Mouse (Mus musculus): Measurements from ENCODE around the gene Pwwp2b.

Pwwp2b gene

DNA sequence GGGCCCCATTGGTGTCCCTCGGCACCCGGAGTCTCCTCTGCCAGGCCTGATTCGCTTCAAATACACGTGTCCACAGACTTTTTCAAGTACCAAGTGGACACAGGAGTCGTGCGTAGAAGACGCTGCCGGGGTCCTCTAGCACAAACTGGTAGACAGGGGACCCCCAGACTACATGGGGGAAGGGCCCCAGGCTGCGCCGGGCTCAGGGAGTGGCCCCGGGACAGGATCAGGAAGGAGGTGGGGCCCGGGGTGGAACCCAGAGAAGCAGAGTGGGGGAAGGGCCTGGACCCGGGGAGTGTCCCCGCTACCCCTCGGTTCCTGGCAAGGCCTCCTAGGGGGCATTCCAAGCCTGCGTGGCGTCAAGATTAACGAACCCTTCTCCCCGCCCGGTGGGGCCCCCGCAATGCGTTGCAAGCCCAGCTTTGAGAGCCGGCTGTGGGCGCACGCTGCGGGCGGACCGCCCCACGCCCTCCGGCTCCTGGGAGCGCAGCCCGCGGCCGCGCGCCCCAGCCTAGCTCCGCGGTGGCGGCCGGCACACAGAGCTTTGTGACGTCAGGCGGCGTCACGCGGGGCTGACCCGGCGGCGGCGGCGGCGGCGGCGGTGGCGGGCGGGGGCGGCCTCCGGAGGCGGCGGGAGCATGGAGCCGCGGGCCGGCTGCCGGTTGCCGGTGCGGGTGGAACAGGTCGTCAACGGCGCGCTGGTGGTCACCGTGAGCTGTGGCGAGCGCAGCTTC is at the start of gene Pwwp2b:
TSS of gene Pwwp2b (plus strand) at position 602 of the 734 bp plus-strand sequence.
- no peak for TF ChIP-seq GATA4 (IDR thresholded peaks at IDR 0.05; ENCODE audit: insufficient replicate concordance, low read length)

DNA sequence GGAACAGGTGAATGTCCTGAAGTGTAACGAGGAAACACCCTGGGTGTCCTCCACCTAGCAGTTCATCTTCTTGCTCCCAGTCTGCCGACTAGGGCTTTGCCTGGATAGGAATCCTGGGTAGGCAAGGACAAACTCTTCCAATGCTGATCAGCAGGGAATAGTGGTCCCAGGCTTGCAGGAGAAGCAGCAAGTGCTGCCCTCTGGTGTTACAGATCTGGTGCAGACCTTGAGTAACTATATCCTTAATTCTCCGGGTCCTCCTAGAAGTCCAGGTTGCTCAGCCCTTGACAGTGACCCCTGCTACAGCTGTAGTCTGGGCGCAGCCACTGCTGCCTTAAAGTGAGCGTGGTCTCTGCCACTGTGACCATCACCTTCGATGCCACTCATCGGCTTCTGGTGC is 48.2 kb upstream of the Pwwp2b start:
- no peak for TF ChIP-seq GATA4 (IDR thresholded peaks at IDR 0.05; ENCODE audit: insufficient replicate concordance, low read length)

DNA sequence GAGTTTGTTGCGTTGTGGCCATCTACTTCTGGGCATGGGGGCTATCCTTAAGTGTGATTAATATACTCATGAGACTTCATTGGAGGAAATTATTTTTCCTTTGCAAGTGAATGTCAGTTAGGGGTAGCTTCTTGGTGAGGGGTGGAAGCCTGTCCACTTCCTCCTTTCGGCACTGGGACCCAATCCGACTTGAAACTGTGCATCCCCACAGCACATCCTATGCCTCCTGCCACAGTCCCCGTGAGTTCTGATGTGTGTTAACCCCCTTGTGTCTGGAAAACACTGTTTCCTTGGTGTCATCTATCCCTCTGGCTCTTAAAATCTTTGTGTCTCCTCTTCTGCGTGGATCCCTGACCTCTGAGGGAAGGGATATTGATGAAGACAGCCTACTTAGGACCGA is 47.1 kb upstream of the Pwwp2b start:
- no peak for TF ChIP-seq GATA4 (IDR thresholded peaks at IDR 0.05; ENCODE audit: insufficient replicate concordance, low read length)

DNA sequence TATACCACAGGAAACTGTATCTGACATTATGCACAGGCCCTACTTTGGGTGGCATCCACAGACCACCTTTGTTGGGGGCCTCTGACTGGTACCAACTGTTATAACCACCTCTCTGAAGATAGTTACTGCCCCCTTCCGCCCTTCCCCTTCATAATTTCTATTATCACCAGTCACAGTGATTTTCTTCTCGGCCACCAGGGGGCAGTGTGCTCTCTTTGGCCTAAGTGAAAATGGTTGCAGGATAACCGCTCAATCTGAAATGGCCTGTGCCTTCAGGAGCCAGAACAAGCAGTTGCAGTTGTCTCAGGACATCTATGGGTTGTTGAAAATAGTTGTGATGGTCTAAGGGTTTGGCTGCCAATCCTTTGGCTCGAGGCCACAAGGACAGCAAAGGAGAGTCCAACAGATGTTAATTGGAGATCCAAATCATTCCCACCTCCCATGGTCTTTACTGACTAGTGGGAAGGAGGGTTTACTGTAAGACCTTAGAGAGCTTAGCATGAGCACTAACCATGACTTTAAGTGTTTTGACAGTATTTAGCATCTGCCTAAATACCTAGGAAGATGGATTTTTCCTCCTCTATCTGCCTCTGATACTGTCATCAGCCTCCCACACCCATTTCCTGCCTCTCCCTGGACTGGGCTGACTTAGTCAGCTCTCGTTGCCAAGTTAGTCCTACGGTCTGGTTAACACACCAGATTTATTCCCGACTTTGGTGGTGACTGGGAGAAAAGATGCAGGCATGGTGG is 40.1 kb upstream of the Pwwp2b start:
- no peak for TF ChIP-seq GATA4 (IDR thresholded peaks at IDR 0.05; ENCODE audit: insufficient replicate concordance, low read length)

DNA sequence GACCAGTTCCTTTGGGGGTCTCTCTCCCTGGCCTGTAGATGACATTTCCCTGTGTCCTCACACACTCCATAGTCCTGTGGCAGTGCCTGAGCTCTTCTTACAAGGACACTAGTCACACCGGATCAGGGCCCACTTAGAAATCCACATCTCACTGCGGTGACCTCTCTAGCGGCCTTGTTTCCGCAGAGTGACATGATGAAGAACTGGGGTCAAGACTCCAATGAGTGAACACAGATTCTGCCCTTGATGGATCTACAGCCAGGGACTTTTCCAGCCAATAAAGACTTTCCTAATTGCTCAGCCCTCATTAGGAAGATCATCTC is 39.5 kb upstream of the Pwwp2b start:
- no peak for TF ChIP-seq GATA4 (IDR thresholded peaks at IDR 0.05; ENCODE audit: insufficient replicate concordance, low read length)

DNA sequence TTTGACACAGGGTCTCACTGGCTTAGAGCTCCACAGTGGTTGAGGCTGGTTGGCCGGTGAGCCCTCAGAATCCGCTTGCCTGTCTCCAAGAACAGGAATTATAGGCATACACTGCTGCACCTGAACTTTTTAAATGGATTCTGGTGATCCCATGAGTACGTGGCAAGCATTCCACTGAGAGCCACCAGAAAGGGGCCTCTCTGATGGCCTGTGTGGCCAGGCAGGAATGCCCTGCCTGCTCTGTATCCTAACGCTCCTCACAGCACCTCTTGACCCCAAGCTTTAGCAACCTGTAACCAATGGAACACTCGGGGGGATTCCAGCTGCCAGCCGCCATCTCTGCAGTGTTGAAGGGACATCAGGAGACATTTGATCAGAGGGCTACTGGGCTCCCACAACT is 36.5 kb upstream of the Pwwp2b start:
- TF ChIP-seq GATA4 (IDR thresholded peaks at IDR 0.05; ENCODE audit: insufficient replicate concordance, low read length) = no peak

DNA sequence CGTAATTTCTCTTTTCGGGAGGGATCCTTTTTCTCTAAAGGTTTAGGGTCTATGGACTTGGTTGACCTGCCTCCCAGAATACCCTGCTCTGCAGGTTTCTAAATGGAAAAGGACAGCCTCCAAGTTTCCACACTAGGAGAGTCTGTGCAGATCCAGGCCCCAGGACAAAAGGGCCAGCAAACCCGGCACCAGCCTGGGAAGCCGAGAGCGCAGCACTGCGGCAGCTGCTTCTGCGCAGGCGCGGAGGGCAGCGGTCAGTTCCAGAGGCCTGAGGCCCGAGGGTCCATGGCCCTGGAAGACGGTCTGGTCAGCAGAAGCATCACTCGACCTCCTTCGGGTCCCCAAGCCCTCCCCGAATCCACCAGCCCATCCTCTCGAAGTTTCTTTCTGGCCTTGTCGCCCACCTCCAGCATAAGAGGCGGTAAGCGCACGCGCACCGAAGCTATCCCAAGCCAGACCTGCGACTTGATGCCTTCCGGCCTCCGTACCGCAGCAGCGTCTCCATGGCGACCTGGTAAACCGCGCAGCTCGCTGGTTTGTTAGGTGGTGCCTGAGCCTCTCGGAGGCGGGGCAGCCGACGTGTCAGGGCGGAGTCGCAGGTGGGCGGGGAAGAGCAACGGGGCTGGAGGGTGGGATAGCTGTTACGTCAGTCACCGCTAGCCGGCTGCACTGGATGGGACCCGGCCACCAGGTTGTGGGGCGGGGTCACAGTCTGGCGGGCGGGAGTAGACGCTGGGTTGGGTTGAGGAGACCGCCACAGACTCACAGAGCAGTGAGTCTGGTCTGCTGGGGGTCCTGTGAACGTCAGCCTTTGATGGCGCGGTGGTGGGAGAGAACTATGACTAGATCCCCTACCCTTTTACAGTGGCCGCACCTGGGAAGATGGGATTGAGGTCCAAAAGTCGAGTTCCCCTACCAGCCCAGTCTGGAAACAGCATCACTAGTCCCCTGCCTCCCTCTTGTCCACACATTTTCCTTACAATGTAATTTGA is 35.2 kb upstream of the Pwwp2b start, which contains the start of the genes Lrrc27 and Stk32c:
TSS of gene Lrrc27 (plus strand) at position 235 of the 992 bp plus-strand sequence.
TSS of gene Stk32c (minus strand) at position 554 of the 992 bp plus-strand sequence.
- no peak for TF ChIP-seq GATA4 (IDR thresholded peaks at IDR 0.05; ENCODE audit: insufficient replicate concordance, low read length)

DNA sequence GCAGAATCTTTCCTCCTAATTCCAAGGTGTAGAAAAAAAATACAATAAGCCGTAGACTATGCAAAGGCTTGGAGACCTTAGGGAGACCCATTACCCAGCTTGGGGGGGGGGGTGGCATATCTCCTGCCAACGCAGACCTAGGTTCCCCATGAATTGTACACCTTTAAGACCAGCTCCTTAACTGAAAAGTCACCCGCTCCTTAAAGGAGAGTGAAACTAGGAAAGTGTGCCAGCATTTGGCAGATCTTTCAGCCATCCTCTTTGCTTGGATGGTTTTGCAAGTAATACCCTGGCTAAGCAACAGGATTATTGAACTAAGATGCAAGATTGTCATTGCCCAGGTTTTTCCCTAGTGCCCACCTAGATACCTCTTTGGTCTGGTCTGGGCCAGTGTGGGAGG is 34.5 kb upstream of the Pwwp2b start:
- TF ChIP-seq GATA4 (IDR thresholded peaks at IDR 0.05; ENCODE audit: insufficient replicate concordance, low read length) = no peak

DNA sequence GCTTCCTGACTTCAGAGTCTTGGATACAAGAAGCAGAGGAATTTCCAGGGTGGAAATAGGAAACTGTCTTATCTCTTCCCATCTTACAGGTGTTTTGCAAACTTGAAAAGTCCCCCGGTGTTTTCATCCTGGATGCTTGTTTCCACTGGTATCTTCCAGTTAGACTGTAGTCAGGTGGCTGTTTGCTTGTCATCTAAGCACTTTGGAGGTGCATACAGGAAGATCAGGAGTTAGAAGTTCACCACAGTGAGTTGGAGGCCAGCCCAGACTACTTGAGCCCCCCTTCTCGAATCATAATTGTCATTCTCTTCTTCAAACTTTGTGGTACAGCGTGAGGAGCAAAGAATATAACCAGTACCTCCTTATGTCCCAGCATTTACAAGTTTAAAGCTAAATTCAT is 34.1 kb upstream of the Pwwp2b start:
- TF ChIP-seq GATA4 (IDR thresholded peaks at IDR 0.05; ENCODE audit: insufficient replicate concordance, low read length) = no peak

DNA sequence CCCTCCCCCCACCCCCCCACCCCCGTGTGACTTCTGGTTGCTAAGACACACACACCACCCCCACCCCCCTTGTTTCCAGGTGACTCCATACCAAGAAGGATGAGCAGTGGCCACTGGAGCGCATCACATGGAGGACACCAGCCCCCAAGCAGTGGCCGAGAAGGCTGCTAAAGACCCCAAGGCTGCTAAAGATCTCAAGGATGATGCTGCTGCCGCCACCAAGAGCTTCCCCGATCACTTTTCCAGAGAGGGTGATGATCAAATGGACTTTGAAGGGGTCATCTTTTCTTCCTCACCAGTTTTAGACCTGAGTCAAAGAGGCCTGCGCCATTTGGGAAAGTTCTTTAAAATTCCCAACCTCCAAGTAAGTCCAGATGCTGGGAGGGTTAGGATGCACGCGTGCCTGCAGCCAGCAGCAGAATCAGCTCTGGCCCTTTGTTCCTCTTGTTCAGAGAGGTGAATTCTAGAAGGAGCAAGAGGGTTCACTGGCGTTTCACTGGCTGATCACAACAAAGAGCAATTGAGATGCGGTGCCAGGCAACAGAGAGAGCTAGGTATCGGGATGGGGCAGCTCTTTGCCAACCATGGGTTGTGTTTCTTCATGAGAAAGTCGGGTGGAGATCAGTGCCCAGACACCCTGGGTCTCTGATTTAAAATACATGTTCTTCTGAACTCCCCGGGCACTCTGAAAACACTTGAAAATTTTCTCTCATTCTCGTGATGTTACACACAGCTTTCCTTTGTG is 33.5 kb upstream of the Pwwp2b start:
- TF ChIP-seq GATA4 (IDR thresholded peaks at IDR 0.05; ENCODE audit: insufficient replicate concordance, low read length) = no peak

DNA sequence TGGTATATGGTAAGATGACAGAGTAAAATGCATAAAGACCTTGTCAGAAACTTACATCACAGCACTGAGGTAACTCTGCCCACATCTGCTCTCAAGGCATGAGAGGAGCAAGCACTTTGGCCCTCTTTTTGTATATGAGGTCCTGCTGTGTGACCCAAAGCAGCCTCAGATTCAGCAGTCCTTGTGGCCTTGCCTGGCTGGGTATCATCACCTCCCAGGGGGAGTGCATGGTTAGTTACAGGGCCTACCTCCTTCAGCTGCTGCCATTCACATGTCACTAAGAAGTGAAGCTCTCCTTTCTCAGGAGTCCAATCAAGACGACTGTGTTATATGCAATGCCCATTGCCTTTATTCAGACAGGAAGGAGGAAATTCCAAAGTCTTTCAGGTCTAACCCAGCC is 32.8 kb upstream of the Pwwp2b start:
- no peak for TF ChIP-seq GATA4 (IDR thresholded peaks at IDR 0.05; ENCODE audit: insufficient replicate concordance, low read length)

DNA sequence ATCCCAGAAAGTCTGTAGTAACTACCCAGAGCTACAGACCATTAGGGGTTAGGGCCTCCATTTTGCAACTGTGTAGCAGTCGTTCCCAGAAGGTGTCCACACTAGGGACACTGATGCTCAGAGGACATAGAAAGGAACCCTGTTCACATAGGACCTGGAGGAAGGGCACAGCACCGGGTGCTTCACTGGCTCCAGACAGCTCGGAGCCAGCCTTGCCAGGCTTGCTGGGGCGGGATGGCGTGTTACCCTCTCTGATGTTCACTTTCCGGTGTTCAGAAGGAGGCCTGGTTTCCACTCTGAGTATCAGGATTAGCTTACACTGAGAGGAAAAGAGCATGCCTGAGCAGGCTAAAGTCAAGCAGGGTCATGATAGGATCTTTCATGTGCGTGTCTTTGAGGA is 32.3 kb upstream of the Pwwp2b start:
- TF ChIP-seq GATA4 (IDR thresholded peaks at IDR 0.05; ENCODE audit: insufficient replicate concordance, low read length) = no peak

DNA sequence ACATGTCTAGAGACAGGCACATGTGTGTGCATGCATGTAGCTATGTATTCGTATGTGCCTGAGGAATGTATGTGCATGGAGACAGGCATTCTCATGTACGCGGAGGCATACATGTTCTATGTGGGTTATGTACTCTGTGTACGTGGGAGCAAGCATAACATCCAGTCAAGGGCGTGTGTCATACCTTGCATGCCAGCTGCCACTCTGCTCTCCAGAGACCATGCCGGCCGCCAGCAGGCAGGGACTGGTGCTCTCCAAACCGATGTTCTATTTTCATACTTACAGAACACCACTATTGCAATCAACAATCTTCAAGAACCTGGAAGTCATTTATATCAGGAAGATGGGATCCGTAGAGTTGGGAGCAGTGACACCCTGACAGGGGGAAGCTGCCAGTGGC is 31.8 kb upstream of the Pwwp2b start:
- TF ChIP-seq GATA4 (IDR thresholded peaks at IDR 0.05; ENCODE audit: insufficient replicate concordance, low read length) = no peak

DNA sequence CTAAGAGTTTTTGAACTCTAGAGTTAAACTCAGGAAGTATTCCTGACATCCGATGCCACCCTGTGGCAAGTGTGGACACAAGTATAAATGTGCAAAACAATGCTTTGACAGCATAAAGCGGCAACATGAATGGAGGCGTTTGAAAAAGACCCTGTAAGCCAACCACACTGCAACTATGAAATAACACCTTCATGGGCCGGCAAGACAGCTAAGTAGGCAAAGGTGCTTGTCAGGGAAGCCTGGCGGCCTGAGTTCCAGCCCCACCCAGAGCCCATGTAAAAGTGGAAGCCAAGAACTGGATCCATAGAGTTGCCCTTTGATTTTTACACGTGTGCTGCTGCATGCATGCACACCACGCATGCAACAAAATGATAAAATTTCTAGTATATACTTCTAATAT is 31.2 kb upstream of the Pwwp2b start:
- no peak for TF ChIP-seq GATA4 (IDR thresholded peaks at IDR 0.05; ENCODE audit: insufficient replicate concordance, low read length)

All from liver, adult (tissue).